Mouse (Mus musculus) kidney, postnatal 25 days (tissue): ENCODE data around the gene Peli3.

Experiments used
- DNase-seq, 2 experiments: peaks; one replicate each; pipeline ENCODE4 v3.0.0; 2021; ENCODE audit warnings: mixed read lengths in 2 of 2

The Peli3 gene

DNA sequence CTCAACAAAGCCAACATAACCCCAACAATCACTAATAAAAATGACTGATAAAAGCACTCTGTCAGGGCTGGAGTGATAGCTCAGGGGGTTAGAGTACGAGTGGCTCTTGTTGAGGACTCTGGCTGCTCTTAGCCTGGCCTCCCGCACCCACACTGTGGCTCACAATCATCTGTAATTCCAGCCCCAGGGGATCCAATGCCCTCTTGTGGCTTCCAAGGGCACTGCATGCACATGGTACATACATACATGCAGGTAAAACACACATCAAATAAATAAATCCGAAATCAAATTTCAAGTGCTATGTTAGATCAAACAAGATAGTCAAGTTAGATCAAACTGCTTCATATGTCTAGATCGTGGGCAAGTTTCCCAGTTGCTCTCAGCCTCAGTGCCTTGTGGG lies 34.8 kb downstream of the Peli3 start:
- DNase-seq = peak; percentile 60 to 66

DNA sequence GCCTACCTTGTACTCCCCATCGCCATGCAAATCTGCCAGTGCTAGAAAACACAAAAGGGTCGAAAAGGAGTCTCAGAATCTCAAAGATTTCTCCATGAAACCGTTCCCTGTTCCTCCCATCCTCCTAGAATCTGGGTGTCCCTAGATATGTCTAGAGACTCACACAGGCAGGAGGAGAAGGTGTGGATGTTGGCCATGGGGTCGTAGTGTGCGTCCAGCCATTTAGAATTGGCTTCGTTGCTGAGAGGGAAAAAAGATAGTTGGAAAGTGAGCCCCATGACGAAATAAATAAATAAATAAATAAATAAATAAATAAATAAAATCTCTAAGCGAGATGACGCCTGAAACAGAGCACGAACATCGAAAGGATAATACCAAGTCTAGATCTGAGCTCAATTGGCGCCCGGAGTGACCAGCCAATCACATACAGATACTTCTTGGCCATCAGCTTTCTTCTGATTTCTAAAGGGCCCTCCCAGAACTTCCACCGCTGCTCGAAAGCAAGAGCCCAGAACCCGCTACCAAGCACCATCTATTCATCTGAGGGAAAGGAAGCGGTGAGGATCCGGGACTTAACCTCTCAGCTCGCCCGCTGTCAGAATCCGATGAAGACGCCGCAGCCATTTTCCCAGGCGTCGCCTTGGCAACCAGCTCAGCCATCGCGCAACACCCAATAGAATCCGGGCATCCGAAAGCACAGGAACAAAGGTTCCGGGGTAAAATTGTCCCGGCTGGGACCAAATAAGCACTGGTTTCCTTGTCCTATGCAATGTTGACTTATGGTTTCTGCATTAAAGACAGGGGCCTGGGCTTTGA lies 36.7 kb downstream of the Peli3 start, which contains the start of gene Bbs1:
TSS of gene Bbs1 (minus strand) at position 650 of the 816 bp plus-strand sequence.
- peak; percentile 88 to 89 for DNase-seq

DNA sequence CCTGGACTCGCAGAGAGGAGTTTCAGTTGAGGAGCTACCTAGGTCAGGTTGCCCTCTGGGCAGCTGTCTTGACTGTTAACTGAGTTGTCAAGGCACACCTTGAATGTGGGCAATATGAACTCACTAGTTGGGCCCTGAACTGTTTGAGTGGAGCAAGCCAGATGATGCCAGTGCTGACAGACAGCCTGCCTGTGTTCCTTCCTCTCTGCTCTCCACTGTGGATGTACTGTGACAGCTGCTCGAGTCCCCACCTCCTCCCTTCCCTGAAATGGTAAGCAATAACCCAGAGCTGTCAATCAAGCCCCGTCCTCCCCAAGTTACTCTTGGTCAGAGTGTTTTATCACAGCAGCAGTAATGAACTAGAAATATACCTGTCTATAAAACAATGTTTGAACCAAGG lies 43.0 kb downstream of the Peli3 start:
- no peak for DNase-seq

DNA sequence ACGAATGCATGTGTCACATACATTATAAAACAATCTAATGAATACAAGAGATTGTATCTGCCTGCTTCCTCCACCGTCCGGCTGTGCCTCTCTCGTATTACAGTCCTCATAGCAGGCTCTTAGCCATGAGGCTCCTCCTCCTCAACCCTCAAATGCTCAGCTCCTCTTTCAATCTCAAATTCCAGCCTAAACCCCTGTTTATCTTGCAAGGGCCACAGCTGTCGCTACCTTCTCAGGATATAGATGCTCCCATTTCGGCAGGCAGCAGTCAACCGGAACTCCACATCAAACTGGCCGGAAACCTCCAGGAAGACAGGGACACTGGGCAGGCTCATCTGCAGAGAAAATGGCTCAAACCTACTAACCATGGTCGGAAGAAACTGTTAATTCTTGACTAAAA lies 44.0 kb downstream of the Peli3 start:
- DNase-seq = no peak

DNA sequence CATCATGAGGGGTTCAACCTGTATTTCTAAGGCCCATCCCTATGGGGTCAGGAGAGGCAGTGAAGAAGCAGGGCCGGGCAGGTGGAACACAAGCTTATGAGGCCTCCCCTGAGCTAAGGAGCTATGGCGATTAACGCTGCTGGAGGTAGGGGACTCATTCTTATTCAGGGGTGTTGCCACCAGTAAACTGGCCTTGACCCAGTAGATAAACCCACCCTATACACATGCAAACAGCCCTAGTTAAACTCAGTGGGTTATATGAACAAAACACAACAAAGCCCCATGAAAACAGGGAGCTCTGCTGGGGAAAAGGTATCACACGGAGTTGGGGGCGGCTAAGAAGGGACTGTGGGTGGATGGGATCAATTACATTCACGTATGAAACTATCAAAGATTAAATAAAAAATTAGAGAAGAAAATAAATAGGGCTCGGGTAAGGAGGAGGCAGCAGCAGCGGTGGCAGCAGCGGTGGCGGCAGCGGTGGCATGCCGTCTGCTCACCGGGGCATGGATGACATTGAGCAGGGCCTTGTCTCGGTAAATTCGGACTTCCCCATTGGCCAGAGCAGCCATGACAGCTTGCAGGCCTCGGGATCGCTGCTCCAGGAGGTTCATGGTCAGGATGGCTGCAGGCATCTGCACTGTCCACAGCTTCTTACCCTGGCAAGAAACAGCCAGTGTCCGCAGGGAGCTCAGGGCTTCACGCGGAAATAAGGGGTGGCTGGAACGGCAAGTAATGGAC lies 46.0 kb downstream of the Peli3 start:
- DNase-seq = no peak

DNA sequence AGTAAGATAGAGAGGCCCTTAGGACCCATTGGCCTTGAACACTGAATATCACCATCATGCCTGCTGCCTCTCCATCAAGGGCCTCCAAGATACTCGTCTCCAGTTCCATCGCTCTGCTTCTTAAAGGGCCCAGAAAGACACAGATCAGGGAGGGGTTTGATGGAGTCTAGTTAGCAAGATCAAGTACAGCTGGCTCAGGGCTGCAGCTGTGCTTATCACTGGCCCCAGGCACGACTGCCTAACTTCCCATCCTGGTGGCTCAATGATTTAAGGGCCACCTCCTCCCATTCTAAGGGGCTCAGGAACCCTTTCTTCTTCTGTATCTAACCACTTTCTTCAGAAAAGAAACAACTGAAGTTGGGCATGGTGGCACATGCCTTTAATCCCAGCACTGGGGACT lies 51.1 kb downstream of the Peli3 start:
- no peak for DNase-seq

DNA sequence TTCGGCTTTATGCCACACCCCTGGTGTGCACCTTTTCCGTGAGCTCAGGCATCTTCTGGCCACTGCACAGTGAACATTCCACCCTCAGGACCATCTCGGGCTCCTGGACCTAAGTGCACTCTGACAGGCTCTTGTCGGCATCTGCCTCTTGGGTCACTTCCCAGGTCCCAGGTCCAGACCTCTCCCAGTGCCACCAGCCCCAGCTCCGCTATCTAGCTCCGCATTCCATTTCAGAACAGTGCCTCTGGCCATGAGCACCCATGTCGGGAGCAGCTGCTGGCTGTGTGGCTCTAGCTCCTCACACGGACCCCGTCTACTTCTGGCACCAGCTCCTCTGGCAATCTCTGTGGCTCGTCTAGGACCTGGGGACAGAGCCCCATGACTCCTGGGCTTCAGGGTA lies 53.1 kb downstream of the Peli3 start:
- no peak for DNase-seq

DNA sequence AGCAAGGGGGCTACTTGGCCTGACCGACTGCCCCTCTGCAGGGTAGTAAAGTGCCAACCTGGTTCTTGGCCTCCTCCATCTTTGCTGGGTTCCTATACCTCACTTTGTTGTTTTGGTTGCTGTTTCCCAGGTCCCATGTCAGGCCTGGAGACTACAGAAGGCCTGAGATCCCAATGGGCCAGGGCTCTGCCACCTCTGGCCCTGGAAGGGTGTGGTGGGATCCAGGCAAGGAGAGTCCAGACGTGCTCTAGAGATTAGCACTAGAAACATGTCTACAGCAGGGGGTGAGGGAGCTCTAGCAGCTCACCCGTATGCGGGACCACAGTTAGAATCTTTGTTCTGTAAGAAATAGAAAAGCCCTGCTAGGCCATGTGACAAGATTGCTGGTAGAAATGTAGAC lies 59.0 kb downstream of the Peli3 start:
- DNase-seq = no peak
